Mouse (Mus musculus) embryonic facial prominence, embryonic 14.5 days (tissue): Measurements from ENCODE around the gene Ttll3. TPM values are rescaled to one million over a fixed set of nuclear protein-coding genes. Genes with fewer than 3 reads are reported as not detected.
A peak's percentile ranks its signal among the peaks of the same experiment; 100 is the strongest.

ENCODE experiments used
- ATAC-seq: fragments of 200-750 bp; cut with Nextera tagmentation; 2 replicates; pipeline ENCODE4 v1.8.0; 2017; ENCODE audit warnings: low read depth, moderate number of reproducible peaks, moderate TSS enrichment
- DNase-seq: peaks from one replicate; pipeline ENCODE4 v3.0.0-alpha.2; 2015; ENCODE audit warnings: low spot score
- H3K27ac ChIP-seq: fragments of 300-500 bp; sonication (generic); replicated peaks from 2 replicates; pipeline ENCODE4 v1.5.1; 2014; ENCODE audit warnings: low read depth, mild to moderate bottlenecking, low read length, moderate library complexity
- H3K27me3 ChIP-seq: fragments of 300-500 bp; sonication (generic); replicated peaks from 2 replicates; pipeline ENCODE4 v1.6.1; 2014; ENCODE audit warnings: low read length; ENCODE audit not compliant: control insufficient read depth, insufficient read depth
- H3K36me3 ChIP-seq: fragments of 300-500 bp; sonication (generic); 2 replicates; pipeline ENCODE4 v1.6.1; 2014; ENCODE audit warnings: low read length, mixed read lengths; ENCODE audit not compliant: control insufficient read depth, insufficient read depth
- H3K4me1 ChIP-seq: fragments of 300-500 bp; sonication (generic); 2 replicates; pipeline ENCODE4 v1.6.1; 2014; ENCODE audit warnings: antibody characterized with exemption, low read length; ENCODE audit not compliant: control insufficient read depth, insufficient read depth
- H3K4me2 ChIP-seq: fragments of 300-500 bp; sonication (generic); 2 replicates; pipeline ENCODE4 v1.6.1; 2014; ENCODE audit warnings: low read depth, mild to moderate bottlenecking, low read length, moderate library complexity, mixed read lengths
- H3K4me3 ChIP-seq: fragments of 300-500 bp; sonication (generic); 2 replicates; pipeline ENCODE4 v1.5.1; 2014; ENCODE audit warnings: low read depth, mild to moderate bottlenecking, low read length
- H3K9ac ChIP-seq: fragments of 300-500 bp; sonication (generic); 2 replicates; pipeline ENCODE4 v1.6.1; 2014; ENCODE audit warnings: low read depth, mild to moderate bottlenecking, low read length, moderate library complexity, mixed read lengths
- H3K9me3 ChIP-seq: fragments of 300-500 bp; sonication (generic); 2 replicates; pipeline ENCODE4 v1.6.1; 2016; ENCODE audit warnings: low read length; ENCODE audit not compliant: control insufficient read depth
- WGBS: fragments of 180-500 bp; shearing (Covaris S2); extraction: QIAGEN DNeasy Blood & Tissue Kit; methylation state at CpG from one replicate; pipeline ENCODE4 v1.1.7; 2014; 5-methylcytosine and 5-hydroxymethylcytosine counted together
- polyA plus RNA-seq: library from polyadenylated mRNA; unstranded; fragments of >200 nt; fragmentation: Nextera tagmentation; extraction: Ambion mirVana; gene quantifications from 2 replicates; pipeline ENCODE4 v1.2.1, GENCODE M21; 2014

The Ttll3 gene
- polyA plus RNA-seq, 1 experiment from 2014 or later = 5.4 TPM

DNA sequence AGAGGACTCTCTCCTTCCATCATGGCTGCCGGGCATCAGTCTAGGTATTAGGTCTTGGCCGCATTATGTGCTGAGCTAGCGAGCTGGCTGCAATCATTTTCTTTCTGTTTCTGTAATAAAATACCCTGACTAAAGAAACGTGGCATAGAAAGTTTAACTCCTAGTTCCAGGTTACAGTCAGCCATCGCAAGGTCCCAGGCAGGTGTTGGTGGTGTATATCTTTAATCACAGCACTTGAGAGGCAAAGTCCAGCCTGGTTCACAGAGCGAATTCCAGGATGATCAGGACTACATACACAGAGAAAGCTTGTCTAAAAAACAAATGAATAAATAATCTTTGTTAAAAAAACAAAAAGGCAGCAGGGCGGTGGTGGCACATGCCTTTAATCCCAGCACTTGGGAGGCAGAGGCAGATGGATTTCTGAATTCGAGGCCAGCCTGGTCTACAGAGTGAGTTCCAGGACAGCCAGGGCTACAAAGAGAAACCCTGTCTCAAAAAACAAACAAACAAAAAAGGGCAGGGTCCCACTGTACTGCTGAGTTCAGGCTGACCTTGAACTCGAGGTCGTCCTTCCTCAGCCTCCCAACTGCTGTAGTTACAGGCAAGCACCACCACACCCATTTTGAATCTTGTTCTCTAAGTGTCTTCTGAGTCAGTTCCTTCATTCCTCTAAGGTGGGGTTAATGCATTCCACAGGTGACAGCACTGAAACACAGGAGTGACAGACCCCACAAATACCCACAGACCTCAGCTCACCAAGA, 7.4 kb downstream of the Ttll3 start:
- no peak for ATAC-seq
- Histone ChIP-seq H3K4me1 (0 out of 2 replicates have a peak, but pooled peaks cover 2% of the 10 kb centered on the region), H3K4me2 (no peak overlapping the region), H3K9ac (no peak overlapping the region), H3K27ac (no peak overlapping the region), H3K4me3 (no peak overlapping the region), H3K27me3 (peaks cover 6% of the 10 kb centered on the region; the same call in 1 of the 2 replicates), H3K9me3 (no peaks in the 10 kb centered on the region), H3K36me3 (peaks cover 15% of the 10 kb centered on the region; the same call in 1 of the 2 replicates)
- no peak for DNase-seq
- 81% methylated on average over 10 of the region's 10 CpGs for WGBS

DNA sequence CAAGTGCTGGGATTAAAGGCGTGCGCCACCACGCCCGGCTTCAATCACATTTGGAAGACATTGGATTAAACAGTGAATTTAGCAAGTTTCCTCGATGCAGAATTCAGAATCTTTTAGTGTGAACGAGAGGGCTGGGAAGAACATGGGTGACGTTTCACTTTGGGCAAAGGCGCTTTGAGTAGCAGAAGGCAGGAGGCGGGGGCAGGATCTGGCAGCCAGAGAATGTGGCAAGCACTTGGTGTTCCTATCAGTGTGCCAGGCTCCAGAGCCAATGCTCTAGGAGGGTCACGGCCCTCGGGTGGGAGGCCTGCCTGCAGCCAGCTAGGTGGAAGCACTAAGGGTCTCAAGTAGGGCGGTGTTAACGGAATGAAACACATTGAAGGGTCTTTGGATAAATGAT, 13.0 kb downstream of the Ttll3 start:
- Histone ChIP-seq H3K36me3 (peaks cover 9% of the 10 kb centered on the region), H3K27ac (no peak overlapping the region), H3K27me3 (no peaks in the 10 kb centered on the region), H3K4me2 (no peak overlapping the region), H3K9me3 (no peaks in the 10 kb centered on the region), H3K4me1 (no peaks in the 10 kb centered on the region), H3K4me3 (no peak overlapping the region), H3K9ac (no peak overlapping the region)
- ATAC-seq (no peak), DNase-seq (no peak)
- WGBS = 91% methylated on average over 13 of the region's 13 CpGs

DNA sequence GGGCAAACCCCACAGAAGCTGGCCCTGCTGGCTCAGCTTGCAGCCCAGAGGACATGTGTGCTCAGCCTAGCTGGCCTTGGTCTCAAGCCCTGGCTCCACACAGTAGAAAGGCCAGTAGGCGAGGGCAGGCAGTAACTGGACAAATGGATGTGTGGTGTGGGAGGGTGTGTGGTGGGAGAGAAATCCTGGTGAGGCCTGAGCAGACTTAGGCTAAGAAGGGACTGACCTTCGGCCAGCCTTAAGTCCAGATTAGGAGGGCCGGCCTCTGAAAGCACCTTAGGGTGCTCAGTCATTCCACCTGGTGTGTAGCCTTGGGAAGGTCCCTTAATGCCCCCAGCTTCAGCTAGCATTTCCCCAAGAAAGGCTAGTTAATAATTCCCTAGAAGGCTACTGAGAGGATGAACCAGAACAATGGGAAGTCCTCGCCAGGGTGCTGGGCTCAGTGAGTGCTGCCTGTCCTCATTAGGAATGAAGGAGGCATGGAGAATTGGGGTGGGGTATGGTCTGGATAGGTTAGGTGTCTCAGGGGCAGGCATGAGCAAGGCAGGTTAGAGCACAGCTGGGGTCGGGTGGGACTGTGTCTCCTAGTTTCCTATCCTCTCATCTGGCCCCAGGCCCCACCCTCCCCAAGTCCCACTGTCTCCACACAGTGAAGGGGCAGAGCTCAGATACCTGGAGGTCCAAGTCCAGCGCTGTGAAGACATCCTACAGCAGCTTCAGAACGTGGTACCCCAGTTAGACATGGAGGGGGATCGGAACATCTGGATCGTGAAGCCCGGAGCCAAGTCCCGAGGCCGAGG, 15.8 kb downstream of the Ttll3 start:
- H3K4me1 ChIP-seq = no peaks in the 10 kb centered on the region
- no peak overlapping the region for H3K4me2 ChIP-seq
- no peaks in the 10 kb centered on the region for H3K27me3 ChIP-seq
- no peak overlapping the region for H3K27ac ChIP-seq
- no peak overlapping the region for H3K4me3 ChIP-seq
- no peaks in the 10 kb centered on the region for H3K9me3 ChIP-seq
- no peak overlapping the region for H3K9ac ChIP-seq
- H3K36me3 ChIP-seq = peaks cover 8% of the 10 kb centered on the region
- ATAC-seq (no peak), DNase-seq (no peak)
- 82% methylated on average over 12 of the region's 12 CpGs for WGBS

- Histone ChIP-seq H3K36me3 (peaks cover 8% of the 10 kb centered on the region), H3K4me1 (no peaks in the 10 kb centered on the region), H3K9me3 (no peaks in the 10 kb centered on the region), H3K4me2 (no peak overlapping the region), H3K27ac (no peak overlapping the region), H3K4me3 (no peak overlapping the region), H3K27me3 (no peaks in the 10 kb centered on the region), H3K9ac (no peak overlapping the region)
- DNase-seq (no peak), ATAC-seq (no peak)
- 90% methylated on average over 6 of the region's 6 CpGs for WGBS
Measured at GRCm38 (mm10) chr6:113405483-113405882, 16.4 kb downstream of the Ttll3 start.

DNA sequence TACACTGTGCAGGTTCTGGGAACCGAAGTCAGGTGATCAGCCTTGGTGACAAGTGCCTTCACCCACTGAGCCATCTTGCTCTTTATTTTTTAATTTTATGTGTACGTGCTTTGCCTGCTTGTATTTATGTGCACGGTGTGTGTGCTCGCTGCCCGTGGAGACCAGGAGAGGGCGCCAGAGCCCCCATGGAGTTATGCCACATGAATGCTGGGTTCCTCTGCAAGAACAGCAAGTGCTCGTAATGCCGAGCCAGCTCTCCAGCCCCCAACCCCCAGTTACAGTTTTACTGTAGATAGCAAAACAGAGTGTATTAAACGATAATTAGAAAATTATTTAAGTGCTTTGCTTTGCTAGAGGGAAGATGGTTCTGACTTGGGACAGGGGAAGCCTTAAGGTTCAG, 17.6 kb downstream of the Ttll3 start:
- Histone ChIP-seq H3K9ac (no peak overlapping the region), H3K4me3 (no peak overlapping the region), H3K36me3 (peaks cover 8% of the 10 kb centered on the region), H3K27ac (no peak overlapping the region), H3K27me3 (no peaks in the 10 kb centered on the region), H3K4me2 (no peak overlapping the region), H3K9me3 (no peaks in the 10 kb centered on the region), H3K4me1 (no peaks in the 10 kb centered on the region)
- WGBS = 76% methylated on average over 9 of the region's 9 CpGs
- ATAC-seq (no peak), DNase-seq (no peak)

- ATAC-seq = no peak
- no peak overlapping the region for H3K4me2 ChIP-seq
- WGBS = 70% methylated on average over 1 of the region's 1 CpGs
Measured at GRCm38 (mm10) chr6:113410001-113410400, 20.9 kb downstream of the Ttll3 start.

DNA sequence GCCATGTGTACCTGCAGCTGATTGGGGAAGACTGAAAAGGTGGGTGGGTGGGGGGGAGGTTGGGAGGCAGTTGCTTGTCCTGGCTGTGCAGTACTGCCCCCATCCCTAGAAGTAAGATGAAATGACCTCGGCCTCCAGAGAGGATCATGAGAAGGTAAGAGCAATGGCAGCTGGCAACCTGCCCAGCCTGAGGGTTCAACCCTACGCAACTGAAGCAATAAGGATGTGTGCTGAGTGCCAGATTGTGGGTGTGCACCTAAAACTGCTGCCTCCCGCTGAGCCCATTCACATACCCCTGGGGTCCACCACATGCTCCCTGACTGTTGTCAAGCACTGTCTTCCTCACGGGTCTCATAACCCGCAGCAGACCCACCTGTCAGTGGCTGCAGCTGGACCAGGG, 27.4 kb downstream of the Ttll3 start:
- Histone ChIP-seq H3K4me1 (peaks cover 12% of the 10 kb centered on the region), H3K4me2 (no peak overlapping the region), H3K9me3 (no peaks in the 10 kb centered on the region), H3K9ac (no peak overlapping the region), H3K27me3 (no peaks in the 10 kb centered on the region), H3K36me3 (peaks cover 18% of the 10 kb centered on the region), H3K27ac (no peak overlapping the region), H3K4me3 (no peak overlapping the region)
- peak; percentile 9 for DNase-seq
- 73% methylated on average over 5 of the region's 5 CpGs for WGBS
- ATAC-seq = no peak

More at GRCm38 (mm10) chr6:113410001-113410400, 20.9 kb downstream of the Ttll3 start:
- Histone ChIP-seq H3K27ac (no peak overlapping the region), H3K36me3 (peaks cover 15% of the 10 kb centered on the region), H3K27me3 (no peaks in the 10 kb centered on the region), H3K4me3 (no peak overlapping the region), H3K4me1 (no peaks in the 10 kb centered on the region), H3K9ac (no peak overlapping the region), H3K9me3 (no peaks in the 10 kb centered on the region)
- DNase-seq = no peak

DNA sequence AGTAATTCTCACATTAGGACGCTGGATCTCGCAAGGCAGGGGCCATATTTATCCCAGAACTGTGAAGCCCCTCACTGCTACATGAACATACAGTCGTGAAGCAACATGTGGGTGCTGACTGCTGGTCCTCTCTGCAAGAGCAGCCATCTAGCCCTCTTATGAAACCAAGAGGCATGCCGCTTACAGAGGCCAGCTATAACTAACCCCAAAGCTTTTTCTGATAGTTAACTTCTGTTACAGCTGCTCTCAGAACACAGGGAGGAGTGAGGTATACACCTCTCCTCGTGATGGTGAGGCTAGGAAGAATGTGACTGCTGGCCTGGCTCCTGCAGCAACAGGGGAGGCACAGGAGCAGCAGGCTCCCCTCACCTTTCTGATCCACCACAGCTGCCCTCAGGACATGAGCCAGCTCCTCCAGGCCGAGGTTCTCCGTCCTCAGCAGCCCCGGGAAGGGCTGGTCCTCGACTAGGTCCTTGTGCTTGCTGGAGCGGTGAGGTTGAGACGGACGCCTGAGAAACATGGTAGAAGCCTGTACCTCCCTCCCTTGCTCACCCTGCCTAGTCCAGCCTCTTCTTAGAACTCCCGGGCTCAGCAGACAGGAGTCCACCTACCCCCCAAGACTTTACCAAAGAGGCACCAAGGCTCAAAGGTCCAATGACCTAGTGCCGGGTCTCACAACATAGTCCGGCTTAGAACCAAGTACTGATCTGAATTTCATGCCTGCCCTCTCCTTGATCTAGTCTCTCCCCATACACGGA, 29.6 kb downstream of the Ttll3 start:
- Histone ChIP-seq H3K4me3 (peak overlapping the region; percentile 62), H3K9ac (peak overlapping the region; percentile 78), H3K36me3 (peaks cover 18% of the 10 kb centered on the region), H3K9me3 (no peaks in the 10 kb centered on the region), H3K4me1 (peaks cover 12% of the 10 kb centered on the region), H3K27ac (no peak overlapping the region), H3K27me3 (no peaks in the 10 kb centered on the region), H3K4me2 (peak overlapping the region; percentile 90)
- ATAC-seq = peak; percentile 51
- peak; percentile 5 for DNase-seq
- WGBS = 14% methylated on average over 16 of the region's 16 CpGs
